Mouse (Mus musculus): Measurements from ENCODE around the gene Olfm1. TPM values are rescaled to one million over a fixed set of nuclear protein-coding genes. Genes with fewer than 3 reads are reported as not detected.

Olfm1 gene
- total and polyA plus RNA-seq, 2 experiments from 2014 or later = 4.0 to 4.7 TPM

DNA sequence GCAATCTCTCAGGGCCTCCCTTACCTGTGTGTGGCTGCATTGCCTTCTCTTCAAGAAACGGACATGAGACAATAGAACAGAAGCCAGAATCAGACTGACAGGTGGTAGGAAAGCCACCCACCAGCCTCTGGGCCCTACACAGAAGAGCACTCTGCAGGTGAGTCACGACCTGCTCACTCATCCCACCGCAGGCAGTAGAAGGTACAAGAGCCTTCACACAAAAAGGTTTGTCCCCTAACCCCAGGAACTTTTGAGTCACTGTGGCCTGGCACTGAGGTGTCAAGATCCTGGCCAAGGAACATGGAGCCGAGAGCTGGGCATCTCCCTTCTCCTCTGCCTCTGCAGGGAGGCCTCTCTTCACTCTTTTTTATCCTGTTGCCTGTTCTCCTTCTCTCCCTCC lies 42.3 kb downstream of the Olfm1 start:
- ATAC-seq (ENCODE audit: insufficient read depth, low read depth) = no peak
- no peaks in the 10 kb centered on the region for H3K9me3 ChIP-seq (replicated peaks; ENCODE audit: control insufficient read depth, low read length)
- no peaks in the 10 kb centered on the region for H3K4me1 ChIP-seq (ENCODE audit: control insufficient read depth, insufficient read depth)
- TF ChIP-seq EP300 (IDR thresholded peaks at IDR 0.05; ENCODE audit: low read depth) (no peak), CTCF (IDR thresholded peaks at IDR 0.05; ENCODE audit: low read depth) (no peak)
- DNase-seq (ENCODE audit: low spot score) = no peak
- no peak overlapping the region for H3K4me3 ChIP-seq (ENCODE audit: low read depth, low read length)
- WGBS = 61% methylated on average over 4 of the region's 4 CpGs
- H3K4me2 ChIP-seq (ENCODE audit: low read depth, low read length) = no peak overlapping the region
- H3K27ac ChIP-seq (ENCODE audit: low read depth) = no peak overlapping the region
- no peak overlapping the region for H3K9ac ChIP-seq (replicated peaks; ENCODE audit: low read depth, low read length)
- no peaks in the 10 kb centered on the region for H3K27me3 ChIP-seq (ENCODE audit: control insufficient read depth, insufficient read depth, low read length)
- no peaks in the 10 kb centered on the region for H3K36me3 ChIP-seq (replicated peaks; ENCODE audit: control insufficient read depth, insufficient read depth, low read length)

DNA sequence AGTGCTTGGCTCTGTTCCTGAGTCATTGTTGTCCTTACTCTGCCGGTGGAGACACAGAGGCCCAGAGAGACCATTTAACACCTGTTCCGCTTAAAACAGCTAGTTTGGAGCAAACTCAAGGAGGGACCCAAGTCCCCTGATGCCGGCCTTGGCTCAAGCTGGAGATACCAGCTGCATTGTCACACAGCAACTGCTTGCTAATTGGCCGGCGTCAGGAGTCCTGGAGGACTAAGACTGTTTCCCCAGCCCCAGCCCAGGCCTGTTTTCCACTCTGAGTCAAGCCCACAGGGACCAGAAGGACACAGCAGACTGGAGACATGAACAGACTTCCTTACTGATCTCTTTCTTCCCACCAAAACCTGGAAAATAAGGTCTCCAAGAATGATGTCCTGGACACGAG lies 43.7 kb downstream of the Olfm1 start:
- Histone ChIP-seq H3K9me3 (replicated peaks; ENCODE audit: control insufficient read depth, low read length) (no peaks in the 10 kb centered on the region), H3K27ac (ENCODE audit: low read depth) (no peak overlapping the region), H3K36me3 (replicated peaks; ENCODE audit: control insufficient read depth, insufficient read depth, low read length) (no peaks in the 10 kb centered on the region), H3K4me2 (ENCODE audit: low read depth, low read length) (no peak overlapping the region), H3K9ac (replicated peaks; ENCODE audit: low read depth, low read length) (no peak overlapping the region), H3K4me3 (ENCODE audit: low read depth, low read length) (no peak overlapping the region), H3K4me1 (ENCODE audit: control insufficient read depth, insufficient read depth) (no peaks in the 10 kb centered on the region), H3K27me3 (ENCODE audit: control insufficient read depth, insufficient read depth, low read length) (no peaks in the 10 kb centered on the region)
- WGBS = 72% methylated on average over 6 of the region's 6 CpGs
- ATAC-seq (ENCODE audit: insufficient read depth, low read depth) (no peak), DNase-seq (ENCODE audit: low spot score) (no peak)
- TF ChIP-seq EP300 (IDR thresholded peaks at IDR 0.05; ENCODE audit: low read depth) = no peak
- TF ChIP-seq CTCF (IDR thresholded peaks at IDR 0.05; ENCODE audit: low read depth) = no peak

DNA sequence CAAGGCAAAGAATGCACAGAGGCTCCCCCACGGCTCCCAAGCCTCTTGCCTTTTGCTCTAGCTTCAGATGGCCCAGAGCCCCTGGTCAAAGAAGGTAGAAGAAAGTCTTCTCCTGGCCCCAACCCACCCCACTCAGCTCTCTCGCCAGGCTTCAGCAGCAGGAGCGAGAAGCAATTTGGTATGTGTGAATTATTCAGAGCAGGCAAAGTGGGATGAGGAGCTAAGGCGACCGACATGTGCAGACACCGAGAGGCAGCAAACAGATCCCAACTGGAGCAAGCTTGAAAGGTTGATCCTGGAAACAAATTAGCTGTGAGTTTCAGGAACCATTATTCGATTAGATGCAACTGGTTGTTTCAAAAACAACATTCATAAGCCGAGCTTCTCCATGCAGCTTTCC lies 46.8 kb downstream of the Olfm1 start:
- no peak for ATAC-seq (ENCODE audit: insufficient read depth, low read depth)
- Histone ChIP-seq H3K27me3 (ENCODE audit: control insufficient read depth, insufficient read depth, low read length) (no peaks in the 10 kb centered on the region), H3K9me3 (replicated peaks; ENCODE audit: control insufficient read depth, low read length) (no peaks in the 10 kb centered on the region), H3K4me3 (ENCODE audit: low read depth, low read length) (no peak overlapping the region), H3K4me2 (ENCODE audit: low read depth, low read length) (no peak overlapping the region), H3K36me3 (replicated peaks; ENCODE audit: control insufficient read depth, insufficient read depth, low read length) (no peaks in the 10 kb centered on the region), H3K4me1 (ENCODE audit: control insufficient read depth, insufficient read depth) (no peaks in the 10 kb centered on the region), H3K27ac (ENCODE audit: low read depth) (no peak overlapping the region), H3K9ac (replicated peaks; ENCODE audit: low read depth, low read length) (no peak overlapping the region)
- WGBS = 55% methylated on average over 8 of the region's 8 CpGs
- TF ChIP-seq EP300 (IDR thresholded peaks at IDR 0.05; ENCODE audit: low read depth) (no peak), CTCF (IDR thresholded peaks at IDR 0.05; ENCODE audit: low read depth) (no peak)
- no peak for DNase-seq (ENCODE audit: low spot score)

DNA sequence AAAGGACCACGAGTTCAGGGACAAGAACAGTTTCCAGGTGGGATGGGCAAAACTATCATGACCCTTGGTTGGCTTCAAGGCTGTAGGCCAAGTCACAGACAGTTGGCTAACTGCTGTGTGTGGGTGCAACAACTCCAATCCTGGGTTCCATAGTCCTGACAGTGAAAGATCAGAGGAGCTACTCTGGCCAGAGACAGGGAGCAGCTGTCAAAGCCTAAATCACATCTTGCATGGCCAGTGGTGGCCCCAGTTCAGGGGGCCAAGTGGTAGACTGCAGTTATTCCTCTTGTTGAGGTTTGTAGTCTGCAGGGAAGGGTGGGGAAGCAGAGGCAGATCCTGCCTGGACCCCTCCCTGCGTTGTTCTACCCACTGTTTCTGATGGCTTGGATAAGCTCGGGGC lies 48.1 kb downstream of the Olfm1 start:
- no peak overlapping the region for H3K4me3 ChIP-seq (ENCODE audit: low read depth, low read length)
- H3K27ac ChIP-seq (ENCODE audit: low read depth) = no peak overlapping the region
- H3K9me3 ChIP-seq (replicated peaks; ENCODE audit: control insufficient read depth, low read length) = no peaks in the 10 kb centered on the region
- 66% methylated on average over 3 of the region's 3 CpGs for WGBS
- no peak overlapping the region for H3K9ac ChIP-seq (replicated peaks; ENCODE audit: low read depth, low read length)
- H3K4me1 ChIP-seq (ENCODE audit: control insufficient read depth, insufficient read depth) = no peaks in the 10 kb centered on the region
- H3K36me3 ChIP-seq (replicated peaks; ENCODE audit: control insufficient read depth, insufficient read depth, low read length) = no peaks in the 10 kb centered on the region
- H3K27me3 ChIP-seq (ENCODE audit: control insufficient read depth, insufficient read depth, low read length) = no peaks in the 10 kb centered on the region
- DNase-seq (ENCODE audit: low spot score) (no peak), ATAC-seq (ENCODE audit: insufficient read depth, low read depth) (no peak)
- no peak overlapping the region for H3K4me2 ChIP-seq (ENCODE audit: low read depth, low read length)
- no peak for TF ChIP-seq CTCF (IDR thresholded peaks at IDR 0.05; ENCODE audit: low read depth)
- TF ChIP-seq EP300 (IDR thresholded peaks at IDR 0.05; ENCODE audit: low read depth) = no peak

DNA sequence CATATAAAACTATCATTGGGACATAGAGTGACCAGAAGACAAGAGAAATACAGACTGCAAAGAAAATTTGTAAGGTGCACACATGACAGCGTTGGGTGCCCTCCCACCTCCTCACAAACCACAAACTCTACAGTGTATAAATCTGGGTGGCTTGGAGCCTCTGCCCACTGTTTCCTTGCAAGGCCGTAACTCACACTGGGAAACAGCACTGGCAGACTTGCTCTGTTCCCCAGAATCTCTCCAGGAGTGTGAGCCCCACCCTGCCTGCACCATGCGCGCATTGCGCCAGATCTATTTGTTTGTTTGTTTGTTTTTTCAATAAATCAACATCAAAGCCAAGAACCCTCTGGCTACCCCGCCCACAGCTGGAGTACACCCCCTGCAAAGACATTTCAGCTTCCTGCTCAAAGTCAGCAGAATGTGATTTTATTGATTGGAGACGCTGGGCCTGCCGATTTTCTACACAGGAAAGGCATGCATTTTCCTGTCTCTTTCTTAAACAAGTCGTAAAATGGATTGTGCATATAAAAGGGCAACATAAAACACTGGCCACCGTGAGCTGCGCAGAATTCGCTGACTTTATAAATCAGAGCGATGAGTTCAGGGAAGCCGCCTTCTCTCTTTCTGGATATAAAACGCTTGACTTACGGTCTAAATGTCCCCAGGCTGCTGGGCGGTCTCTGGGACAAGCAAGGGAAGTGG lies 48.9 kb downstream of the Olfm1 start:
- no peak for TF ChIP-seq CTCF (IDR thresholded peaks at IDR 0.05; ENCODE audit: low read depth)
- no peak for TF ChIP-seq EP300 (IDR thresholded peaks at IDR 0.05; ENCODE audit: low read depth)
- no peak overlapping the region for H3K27ac ChIP-seq (ENCODE audit: low read depth)
- no peaks in the 10 kb centered on the region for H3K27me3 ChIP-seq (ENCODE audit: control insufficient read depth, insufficient read depth, low read length)
- H3K9ac ChIP-seq (replicated peaks; ENCODE audit: low read depth, low read length) = no peak overlapping the region
- H3K4me2 ChIP-seq (ENCODE audit: low read depth, low read length) = no peak overlapping the region
- 81% methylated on average over 17 of the region's 17 CpGs for WGBS
- DNase-seq (ENCODE audit: low spot score) (no peak), ATAC-seq (ENCODE audit: insufficient read depth, low read depth) (no peak)
- H3K4me1 ChIP-seq (ENCODE audit: control insufficient read depth, insufficient read depth) = no peaks in the 10 kb centered on the region
- H3K36me3 ChIP-seq (replicated peaks; ENCODE audit: control insufficient read depth, insufficient read depth, low read length) = no peaks in the 10 kb centered on the region
- H3K9me3 ChIP-seq (replicated peaks; ENCODE audit: control insufficient read depth, low read length) = no peaks in the 10 kb centered on the region
- H3K4me3 ChIP-seq (ENCODE audit: low read depth, low read length) = no peak overlapping the region

DNA sequence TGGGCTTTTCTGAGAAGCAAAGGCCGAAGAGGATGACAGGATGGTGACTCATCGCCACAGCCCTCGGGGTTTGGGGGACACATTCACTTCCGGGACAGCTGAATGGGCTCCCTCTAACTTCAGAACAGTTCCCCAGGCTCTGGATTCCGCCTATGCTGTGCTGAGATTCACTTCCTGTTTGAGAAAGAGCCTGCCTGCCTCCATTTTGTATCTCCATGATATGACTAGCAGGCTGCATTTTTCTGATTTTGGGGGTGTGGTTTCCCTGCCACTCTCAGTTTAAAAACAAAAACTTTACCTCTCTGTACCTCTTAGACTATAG lies 49.4 kb downstream of the Olfm1 start:
- no peaks in the 10 kb centered on the region for H3K36me3 ChIP-seq (replicated peaks; ENCODE audit: control insufficient read depth, insufficient read depth, low read length)
- no peak for DNase-seq (ENCODE audit: low spot score)
- no peaks in the 10 kb centered on the region for H3K9me3 ChIP-seq (replicated peaks; ENCODE audit: control insufficient read depth, low read length)
- H3K27me3 ChIP-seq (ENCODE audit: control insufficient read depth, insufficient read depth, low read length) = no peaks in the 10 kb centered on the region; the same call in 1 of the 2 replicates
- H3K4me3 ChIP-seq (ENCODE audit: low read depth, low read length) = no peak overlapping the region
- 49% methylated on average over 5 of the region's 5 CpGs for whole genome bisulfite sequencing
- H3K4me1 ChIP-seq (ENCODE audit: control insufficient read depth, insufficient read depth) = no peaks in the 10 kb centered on the region
- no peak overlapping the region for H3K9ac ChIP-seq (replicated peaks; ENCODE audit: low read depth, low read length)
- no peak for ATAC-seq (ENCODE audit: insufficient read depth, low read depth)
- no peak overlapping the region for H3K4me2 ChIP-seq (ENCODE audit: low read depth, low read length)
- no peak overlapping the region for H3K27ac ChIP-seq (ENCODE audit: low read depth)
- TF ChIP-seq EP300 (IDR thresholded peaks at IDR 0.05; ENCODE audit: low read depth) (no peak), CTCF (IDR thresholded peaks at IDR 0.05; ENCODE audit: low read depth) (no peak)

Measured in heart, postnatal 0 days (tissue).